Mouse (Mus musculus) B cell, adult 2 months (primary cell): ENCODE measurements around the gene Dync1li2.

Source experiments
- DNase-seq, 2 experiments: peaks; one replicate each; pipeline ENCODE4 v3.0.0; 2022

Gene Dync1li2

DNA sequence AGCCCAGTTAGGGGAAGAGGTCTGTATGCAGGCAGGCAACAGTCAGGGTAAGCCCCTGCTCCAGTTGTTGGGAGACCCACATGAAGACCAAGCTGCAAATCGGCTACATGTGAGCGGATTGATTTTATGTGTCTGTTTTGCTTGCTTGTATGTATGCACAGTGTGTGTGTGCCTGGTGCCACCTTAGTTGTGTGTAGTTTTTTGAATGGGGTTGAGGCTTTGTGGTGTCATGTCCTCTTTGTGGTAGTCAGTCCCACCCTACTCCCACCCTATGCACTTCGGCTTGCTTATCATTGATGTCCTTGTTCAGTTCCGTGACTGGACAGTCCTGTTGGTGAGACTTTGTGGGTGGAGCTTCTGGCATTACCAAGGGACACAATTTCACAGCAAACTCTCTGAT is 29.1 kb downstream of the Dync1li2 start:
- DNase-seq = no peak

- DNase-seq = no peak
Observed at GRCm38 (mm10) chr8:104412805-104413532, 29.9 kb downstream of the Dync1li2 start.

- DNase-seq = peak; percentile 3 to 7
Observed at GRCm38 (mm10) chr8:104411972-104412371, 30.9 kb downstream of the Dync1li2 start.

- no peak for DNase-seq
Observed at GRCm38 (mm10) chr8:104411468-104411867, 31.4 kb downstream of the Dync1li2 start.

DNA sequence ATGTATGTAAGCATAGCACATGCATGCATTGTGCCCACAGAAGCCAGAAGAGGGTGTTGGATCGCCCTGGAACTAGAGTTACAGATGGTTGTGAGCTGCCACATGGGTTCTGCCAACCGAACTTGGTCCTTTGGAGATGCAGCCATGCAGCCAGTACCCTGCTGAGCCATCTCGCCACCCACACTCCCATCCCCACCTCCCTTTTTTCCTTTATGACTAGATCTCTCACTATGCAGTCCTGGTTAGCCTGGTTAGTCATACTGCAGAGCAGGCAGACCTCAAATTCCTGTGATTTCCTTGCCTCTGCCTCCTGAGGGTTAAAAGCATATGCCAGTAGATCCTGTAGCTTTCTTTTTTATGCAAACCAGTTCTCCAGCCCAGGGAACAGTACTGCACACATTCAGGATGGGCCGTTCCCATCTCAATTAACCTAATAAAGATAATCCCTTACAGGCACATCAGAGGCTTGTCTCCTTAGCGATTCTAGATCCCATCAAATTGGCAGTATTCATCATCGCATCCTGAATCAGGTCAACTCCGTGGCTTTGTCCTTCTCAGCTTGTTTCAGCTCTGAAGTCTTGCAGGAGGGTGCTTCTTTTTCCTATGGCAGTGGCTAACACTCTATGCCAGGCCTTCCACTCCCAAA is 32.1 kb downstream of the Dync1li2 start:
- no peak for DNase-seq

- DNase-seq = no peak
Observed at GRCm38 (mm10) chr8:104408328-104409110, 34.3 kb downstream of the Dync1li2 start.

- no peak for DNase-seq
Observed at GRCm38 (mm10) chr8:104406340-104407128, 36.3 kb downstream of the Dync1li2 start.

GRCm38 (mm10) chr8:104405430-104406187 is 37.2 kb downstream of the Dync1li2 start:
- DNase-seq = no peak

- no peak for DNase-seq
Observed at GRCm38 (mm10) chr8:104403596-104403995, 39.3 kb downstream of the Dync1li2 start.

DNA sequence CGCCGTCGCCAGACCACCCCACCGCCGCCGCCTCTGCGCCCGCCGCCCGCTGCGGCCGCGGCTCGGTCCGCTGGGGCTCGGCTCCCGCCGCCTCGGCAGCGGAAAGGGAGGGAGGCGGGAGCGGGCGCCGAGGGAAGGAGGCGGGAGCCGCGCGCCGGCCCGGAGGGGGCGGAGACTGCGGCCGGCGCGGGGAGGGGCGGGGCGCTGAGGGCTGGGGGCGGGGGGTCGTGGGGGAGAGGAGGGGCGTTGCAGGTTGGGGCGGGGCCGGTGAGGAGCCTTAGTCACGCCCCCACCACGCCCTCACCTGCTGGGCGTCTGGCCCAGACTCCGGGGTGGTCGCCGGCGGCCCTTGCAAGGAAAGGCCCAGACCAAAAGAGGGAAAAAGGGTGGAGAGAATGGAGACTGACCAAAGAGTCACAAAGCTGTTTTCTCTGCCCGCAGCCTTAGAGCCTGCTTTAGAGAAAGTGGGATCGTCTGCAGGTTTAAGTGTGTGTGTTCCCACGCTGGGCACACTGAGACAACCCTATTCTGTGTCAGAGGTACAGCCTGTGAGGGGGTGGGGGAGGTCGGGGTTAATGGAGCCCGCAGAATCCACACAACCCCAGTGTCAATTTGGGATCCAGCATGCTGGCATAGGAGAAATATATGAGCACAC is 47.0 kb downstream of the Dync1li2 start, which contains the start of gene Cmtm4:
Cmtm4 (minus strand) TSS at position 105 of the 655 bp plus-strand sequence.
- DNase-seq = peak; percentile 35 to 40

DNA sequence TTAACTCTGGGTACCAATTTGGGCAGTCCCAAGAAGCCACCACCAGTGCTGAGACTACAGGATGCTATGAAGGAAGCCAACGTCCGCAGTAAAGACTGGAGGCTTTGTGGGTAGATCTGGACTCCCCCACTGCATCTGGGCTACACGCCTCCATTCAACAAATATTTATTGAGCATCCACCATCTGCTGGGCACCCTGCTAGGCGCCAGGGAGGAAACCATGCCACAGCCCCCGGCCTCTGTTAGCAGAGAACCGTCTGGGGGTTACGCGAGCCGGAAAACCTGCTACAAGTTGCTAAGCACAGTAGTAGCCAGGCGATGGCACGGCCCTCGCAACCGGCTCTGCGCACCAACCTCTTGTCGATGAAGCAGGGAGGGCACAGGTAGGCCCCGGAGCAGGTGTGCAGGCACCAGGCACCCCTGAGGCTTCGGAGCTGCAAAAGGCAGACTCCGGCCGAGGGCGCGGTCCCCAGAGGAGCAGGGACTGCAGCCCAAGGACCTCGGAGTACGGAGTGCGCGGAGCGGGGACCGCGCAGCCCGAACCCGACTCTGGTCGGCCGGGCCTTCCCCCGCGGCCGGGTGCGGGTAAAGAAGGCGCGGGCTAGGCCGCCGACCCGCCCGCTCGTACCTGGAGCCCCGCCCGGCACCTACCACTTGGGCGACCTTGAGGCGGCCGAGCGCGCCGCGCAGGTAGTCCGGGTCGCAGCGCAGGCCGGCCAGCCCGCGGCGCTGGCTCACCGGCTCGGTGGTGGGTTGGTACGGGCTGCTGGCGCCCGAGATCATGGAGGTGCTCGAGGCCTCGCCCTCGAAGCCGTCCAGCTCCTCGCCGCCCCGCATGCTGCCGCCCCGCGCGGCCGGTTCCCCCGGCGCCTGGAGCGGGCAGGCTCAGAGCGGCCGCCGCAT is 47.8 kb downstream of the Dync1li2 start:
- peak; percentile 34 to 42 for DNase-seq

DNA sequence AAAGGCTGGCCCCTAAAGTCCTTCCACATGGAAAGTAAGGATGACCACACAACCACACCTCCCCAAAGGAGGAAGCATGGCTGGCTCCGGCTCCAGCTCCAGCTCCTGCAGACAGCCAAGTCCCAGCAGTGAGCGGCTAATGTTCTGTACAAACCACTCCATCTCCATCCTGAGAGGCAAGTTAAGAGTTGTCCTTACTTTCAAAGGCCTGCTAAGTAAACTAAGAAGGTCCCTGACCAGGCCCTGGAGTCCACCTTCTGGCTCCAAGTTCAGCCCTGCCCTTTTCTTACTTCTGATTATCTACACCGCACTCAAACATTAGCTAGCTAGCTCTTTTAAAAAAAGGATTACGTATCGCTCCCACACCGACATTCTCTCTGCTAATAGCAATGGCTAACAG is 49.1 kb downstream of the Dync1li2 start:
- no peak for DNase-seq

GRCm38 (mm10) chr8:104393139-104393538 is 49.7 kb downstream of the Dync1li2 start:
- DNase-seq = no peak

- no peak for DNase-seq
Observed at GRCm38 (mm10) chr8:104390245-104390644, 52.6 kb downstream of the Dync1li2 start.

- DNase-seq = no peak
Observed at GRCm38 (mm10) chr8:104387980-104388379, 54.9 kb downstream of the Dync1li2 start.

DNA sequence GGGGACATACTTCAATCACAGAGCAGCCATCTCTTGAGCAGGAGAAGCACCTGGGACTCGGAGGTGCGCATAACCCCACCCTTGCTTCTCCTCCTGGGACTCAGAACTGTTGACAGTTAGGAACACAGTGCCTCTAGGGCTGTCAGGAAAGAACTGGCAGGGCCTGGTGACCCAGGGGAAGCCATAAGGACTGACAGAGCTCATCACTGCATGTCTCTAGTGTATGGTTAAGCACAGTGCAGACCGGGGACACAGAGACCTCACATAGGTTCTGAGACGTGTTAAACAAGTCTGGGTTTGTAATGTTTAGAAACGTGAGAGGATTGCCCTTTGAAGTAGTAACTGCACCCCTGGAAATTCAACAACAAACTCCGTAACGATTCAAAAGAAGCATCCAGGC is 55.3 kb downstream of the Dync1li2 start:
- DNase-seq = no peak

DNA sequence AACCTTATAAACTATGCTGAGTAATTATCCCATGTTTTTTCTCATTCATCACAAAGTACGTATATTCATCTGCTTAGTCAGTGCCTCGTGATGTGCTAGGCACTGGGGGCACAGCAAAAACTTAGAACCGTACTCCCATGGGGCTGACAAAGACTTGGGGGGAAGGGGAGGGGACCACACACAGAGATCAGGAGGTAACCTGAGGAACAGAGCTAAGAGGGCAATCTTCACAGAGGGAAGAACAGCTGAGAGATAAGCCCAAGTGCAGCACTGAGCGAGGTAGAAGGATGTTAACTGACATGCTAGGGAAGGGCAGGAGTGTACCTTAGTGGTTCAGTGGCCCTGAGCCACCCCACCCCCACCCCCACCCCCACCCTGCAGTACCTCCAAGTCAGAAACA is 56.2 kb downstream of the Dync1li2 start:
- no peak for DNase-seq

- no peak for DNase-seq
Observed at GRCm38 (mm10) chr8:104383977-104384376, 58.9 kb downstream of the Dync1li2 start.

DNA sequence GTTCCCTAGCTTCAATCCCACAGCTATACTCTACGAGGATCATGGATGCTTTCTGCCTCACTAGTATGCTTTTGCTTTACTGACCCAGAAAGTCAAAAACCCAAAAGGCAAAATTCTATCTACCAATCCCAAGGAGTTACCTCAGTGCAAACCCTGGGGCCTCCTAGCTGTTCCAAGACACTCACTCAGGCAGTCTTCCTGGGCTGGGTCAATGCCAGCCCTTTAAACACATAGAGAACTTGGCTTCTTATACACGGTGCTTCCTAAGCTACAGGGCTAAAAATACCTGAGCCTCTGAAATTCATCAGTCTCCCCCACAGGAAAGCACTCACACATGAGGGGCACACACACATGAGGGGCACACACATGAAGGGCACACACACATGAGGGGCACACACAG is 59.6 kb downstream of the Dync1li2 start:
- DNase-seq = no peak

- DNase-seq = no peak
Observed at GRCm38 (mm10) chr8:104380961-104381411, 61.9 kb downstream of the Dync1li2 start.
